23 mouse cellular contexts compared by ENCODE assay signal in the genomic region with DNA sequence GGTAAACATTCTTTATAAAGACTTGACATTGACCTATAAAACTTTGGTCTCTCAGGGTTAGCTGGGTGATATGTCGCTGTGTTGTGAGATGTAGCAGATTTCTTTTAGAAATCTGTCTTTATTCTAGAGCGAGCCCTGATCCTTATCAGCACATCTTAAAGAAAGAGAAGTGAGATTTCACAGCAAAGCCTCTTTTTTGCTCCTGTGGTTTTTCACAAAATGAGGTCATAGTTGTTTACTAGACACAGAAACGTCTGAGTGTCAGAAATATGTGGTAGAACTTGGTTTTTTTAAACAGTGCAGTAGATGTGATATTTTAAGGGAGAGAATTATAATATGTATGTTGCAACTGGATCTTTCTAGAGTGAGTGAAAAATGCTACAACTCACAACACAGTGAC. TPM values are rescaled to one million over a fixed set of nuclear protein-coding genes. Genes with fewer than 3 reads are reported as not detected.
DNase-seq lines count a peak whose midpoint lies in the region; ATAC-seq and TF ChIP-seq lines count a peak whose summit lies in the region.
"Had no signal": no experiment of that assay in that cellular context is flagged by ENCODE, and none has a peak within 500 bp of the region (broad histone marks: within the 10 kb centered on the region; RNA-seq: fewer than 3 reads in every experiment).

No protein-coding gene starts in this region.

- H3K9me3 ChIP-seq in midbrain, embryonic 14.5 days (ENCODE audit: control insufficient read depth, low read length), result no peaks in the 10 kb centered on the region
- H3K9me3 ChIP-seq: forebrain, embryonic 10.5 days; liver, embryonic 15.5 days; neural tube, embryonic 13.5 days; stomach, embryonic 15.5 days had no signal

- no peak overlapping the region for H3K4me2 ChIP-seq in midbrain, embryonic 14.5 days (ENCODE audit: low read length)
- H3K4me2 ChIP-seq: liver, embryonic 15.5 days; neural tube, embryonic 13.5 days; stomach, embryonic 15.5 days had no signal

- no peak for TF ChIP-seq POLR2A in liver, adult 2 months (IDR thresholded peaks at IDR 0.05; ENCODE audit: extremely low read depth, insufficient read depth, low read length)

- no peaks in the 10 kb centered on the region for H3K79me2 ChIP-seq in liver, adult 2 months (ENCODE audit: control insufficient read depth, insufficient read depth, low read length)

- 54% methylated on average over 3 of the region's 3 CpGs for WGBS in liver, adult 2 months
- WGBS in midbrain, embryonic 14.5 days, result 69% methylated on average over 3 of the region's 3 CpGs

- ATAC-seq in monocyte, adult 5-6 weeks (replicated peaks; ENCODE audit: insufficient number of reproducible peaks, low FRiP score, low TSS enrichment, poor library complexity, severe bottlenecking), result peak; percentile 49
- no peak for ATAC-seq in midbrain, embryonic 14.5 days (ENCODE audit: low FRiP score, low TSS enrichment)
- ATAC-seq: midbrain, embryonic 16.5 days had no signal

- H3K36me3 ChIP-seq in liver, adult 2 months (ENCODE audit: control insufficient read depth, insufficient read depth, low read length), result no peaks in the 10 kb centered on the region
- no peaks in the 10 kb centered on the region for H3K36me3 ChIP-seq in midbrain, embryonic 14.5 days (ENCODE audit: control insufficient read depth, insufficient read depth, low read length)
- H3K36me3 ChIP-seq: forebrain, embryonic 10.5 days; liver, embryonic 15.5 days; neural tube, embryonic 13.5 days; stomach, embryonic 15.5 days had no signal

- no peak overlapping the region for H3K4me3 ChIP-seq in liver, adult 2 months (ENCODE audit: insufficient read depth, low read depth, low read length)
- H3K4me3 ChIP-seq in brown adipose tissue, adult 24 weeks (ENCODE audit: insufficient read depth, low read depth, low read length), result no peak overlapping the region
- no peak overlapping the region for H3K4me3 ChIP-seq in midbrain, embryonic 14.5 days (replicated peaks; ENCODE audit: low read depth, low read length)
- H3K4me3 ChIP-seq: forebrain, embryonic 10.5 days; liver, embryonic 15.5 days; neural tube, embryonic 13.5 days; stomach, embryonic 15.5 days had no signal

- no peak for TF ChIP-seq CTCF in liver, adult 2 months (IDR thresholded peaks at IDR 0.05; ENCODE audit: low read depth, low read length)

- DNase-seq in liver, adult 2 months (ENCODE audit: extremely low read depth, low read depth, low spot score), result peak; percentile 10
- no peak for DNase-seq in liver
- DNase-seq in CD4-positive helper T cell, adult 2 months (ENCODE audit: low read depth, low spot score), result peak; percentile 89
- no peak for DNase-seq in adrenal gland, postnatal 10 days
- DNase-seq in heart, adult 9 months (ENCODE audit: low spot score in 2 of 2), result no peak
- DNase-seq in midbrain, embryonic 14.5 days, result no peak
- DNase-seq: cerebellum, adult 11-12 months; kidney, adult 11 months; kidney, postnatal 4 days; layer of hippocampus, postnatal 36 days; lung, postnatal 14 days; right cerebral cortex, postnatal 4 days had no signal

- H3K27ac ChIP-seq in liver, adult 2 months (replicated peaks; ENCODE audit: insufficient read depth, low read depth, low read length), result no peak overlapping the region
- peak overlapping the region; percentile 30; the same call in 1 of the 2 replicates for H3K27ac ChIP-seq in brown adipose tissue, adult 24 weeks (replicated peaks; ENCODE audit: low read depth, low read length)
- no peak overlapping the region for H3K27ac ChIP-seq in midbrain, embryonic 14.5 days (replicated peaks; ENCODE audit: low read depth, low read length)
- H3K27ac ChIP-seq: forebrain, embryonic 10.5 days; liver, embryonic 15.5 days; neural tube, embryonic 13.5 days; stomach, embryonic 15.5 days had no signal

- no peaks in the 10 kb centered on the region for H3K27me3 ChIP-seq in liver, adult 2 months (ENCODE audit: control insufficient read depth, insufficient read depth, low read length)
- H3K27me3 ChIP-seq in midbrain, embryonic 14.5 days (ENCODE audit: control insufficient read depth, insufficient read depth, low read length), result no peaks in the 10 kb centered on the region
- H3K27me3 ChIP-seq: liver, embryonic 15.5 days; neural tube, embryonic 13.5 days; stomach, embryonic 15.5 days had no signal

- H3K4me1 ChIP-seq in liver, adult 2 months (ENCODE audit: control insufficient read depth, insufficient read depth, low read length), result no peaks in the 10 kb centered on the region
- H3K4me1 ChIP-seq in brown adipose tissue, adult 24 weeks (ENCODE audit: control insufficient read depth, insufficient read depth, insufficient read length, low read length), result no peaks in the 10 kb centered on the region
- no peaks in the 10 kb centered on the region for H3K4me1 ChIP-seq in midbrain, embryonic 14.5 days (ENCODE audit: control insufficient read depth, insufficient read depth, low read length)
- H3K4me1 ChIP-seq: forebrain, embryonic 10.5 days; liver, embryonic 15.5 days; neural tube, embryonic 13.5 days; stomach, embryonic 15.5 days had no signal

- no peak overlapping the region for H3K9ac ChIP-seq in liver, adult 2 months (ENCODE audit: low read depth, low read length)
- no peak overlapping the region for H3K9ac ChIP-seq in midbrain, embryonic 14.5 days (replicated peaks; ENCODE audit: low read length)
- H3K9ac ChIP-seq: liver, embryonic 15.5 days; neural tube, embryonic 13.5 days; stomach, embryonic 15.5 days had no signal

RNA-seq across cellular contexts. Expression of a gene that starts 10.3 kb away (rescaled TPM):
- 0.20 and 0.28 TPM in 2 replicates for total RNA-seq in liver, adult 2 months (2014; rRNA removed)
- 0.05 and 0.07 TPM in 2 replicates for polyA plus RNA-seq in liver, adult 2 months (2012; rRNA removed)
- not detected in 2 replicates for polyA plus RNA-seq in brown adipose tissue, adult 24 weeks (2012; ENCODE audit: insufficient read depth, insufficient read length, missing spikeins)
- 83.7 to 308 TPM (median 89.9 TPM) in 3 replicates for total RNA-seq in monocyte, adult 5-6 weeks (2017)
- under 1 TPM; 0.79 to 0.81 TPM for total RNA-seq in adrenal gland, postnatal 10 days (2021)
- polyA plus RNA-seq in midbrain, embryonic 14.5 days (2014; fragmentation: Nextera tagmentation; extraction: Ambion mirVana), result not detected in 2 replicates
- total RNA-seq: layer of hippocampus, postnatal 36 days had no signal
- polyA plus RNA-seq: C2C12; cortical plate, adult 2 months; forebrain, embryonic 10.5 days; limb, embryonic 11.5 days; midbrain, embryonic 16.5 days; neural tube, embryonic 13.5 days had no signal

RNA-seq across cellular contexts. Expression of a gene that starts 39.5 kb away (rescaled TPM):
- 0.09 and 0.13 TPM in 2 replicates for total RNA-seq in liver, adult 2 months (2014; rRNA removed)
- polyA plus RNA-seq in liver, adult 2 months (2012; rRNA removed), result 0.02 and 0.05 TPM in 2 replicates
- polyA plus RNA-seq in brown adipose tissue, adult 24 weeks (2012; ENCODE audit: insufficient read depth, insufficient read length, missing spikeins), result not detected in 2 replicates
- total RNA-seq in monocyte, adult 5-6 weeks (2017), result 129 to 500 TPM (median 141 TPM) in 3 replicates
- under 1 TPM; 0.57 to 0.94 TPM for total RNA-seq in adrenal gland, postnatal 10 days (2021)
- 0.16 TPM in 1 of 2 replicates, not detected in the other for polyA plus RNA-seq in midbrain, embryonic 14.5 days (2014; fragmentation: Nextera tagmentation; extraction: Ambion mirVana)
- polyA plus RNA-seq: heart, embryonic 14.5 days had no signal

RNA-seq across cellular contexts. Expression of a gene that starts 46.3 kb away (rescaled TPM):
- under 0.01 and 0.07 TPM in 2 replicates for total RNA-seq in liver, adult 2 months (2014; rRNA removed)
- polyA plus RNA-seq in liver, adult 2 months (2012; rRNA removed), result not detected in 2 replicates
- polyA plus RNA-seq in brown adipose tissue, adult 24 weeks (2012; ENCODE audit: insufficient read depth, insufficient read length, missing spikeins), result 0.67 and 1.2 TPM in 2 replicates
- 3.8 to 19.9 TPM (median 18.4 TPM) in 3 replicates for total RNA-seq in monocyte, adult 5-6 weeks (2017)
- total RNA-seq in adrenal gland, postnatal 10 days (2021), result 1 to 10 TPM in 1 of 2 experiments, under 1 TPM in 1; 0.91 to 1.4 TPM
- polyA plus RNA-seq in midbrain, embryonic 14.5 days (2014; fragmentation: Nextera tagmentation; extraction: Ambion mirVana), result 0.07 TPM in 1 of 2 replicates, not detected in the other
- polyA plus RNA-seq: forebrain, embryonic 10.5 days; neural tube, embryonic 13.5 days had no signal

Comparison
In these comparisons a context has a peak if more than half of its experiments do, and no peak if none do; other contexts are left out.
1. DNase-seq: peak in liver, adult 2 months (single experiment) and CD4-positive helper T cell, adult 2 months (single experiment); none in liver (single experiment), adrenal gland, postnatal 10 days (single experiment), heart, adult 9 months (0 of 2) and midbrain, embryonic 14.5 days (single experiment).
2. RNA of a gene that starts 10.3 kb away (total RNA-seq): 83.7 to 308 TPM in monocyte, adult 5-6 weeks; 0.79 to 0.81 TPM in adrenal gland, postnatal 10 days and 0.20 to 0.28 TPM in liver, adult 2 months; every median in the first group is over 10 times any median in the second.
3. RNA of a gene that starts 39.5 kb away (total RNA-seq): 129 to 500 TPM in monocyte, adult 5-6 weeks; 0.57 to 0.94 TPM in adrenal gland, postnatal 10 days and 0.09 to 0.13 TPM in liver, adult 2 months; every median in the first group is over 10 times any median in the second.